Mouse (Mus musculus) midbrain, embryonic 14.5 days (tissue): ENCODE results near the gene Rgs17. TPM values are rescaled to one million over a fixed set of nuclear protein-coding genes. Genes with fewer than 3 reads are reported as not detected.

Experiments
- ATAC-seq: fragments of 200-750 bp; cut with Nextera tagmentation; 2 replicates; pipeline ENCODE4 v1.8.0; 2017; ENCODE audit warnings: moderate number of reproducible peaks, moderate library complexity; ENCODE audit not compliant: low FRiP score, low TSS enrichment
- DNase-seq: peaks from one replicate; pipeline ENCODE4 v3.0.0-alpha.2; 2015
- H3K27ac ChIP-seq: fragments of 300-500 bp; sonication (generic); replicated peaks from 2 replicates; pipeline ENCODE4 v1.5.1; 2014; ENCODE audit warnings: mild to moderate bottlenecking, low read depth, low read length, moderate library complexity
- H3K27me3 ChIP-seq: fragments of 300-500 bp; sonication (generic); 2 replicates; pipeline ENCODE4 v1.6.1; 2014; ENCODE audit warnings: low read length, control low read depth, mixed read lengths; ENCODE audit not compliant: control insufficient read depth, insufficient read depth
- H3K36me3 ChIP-seq: fragments of 300-500 bp; sonication (generic); 2 replicates; pipeline ENCODE4 v1.6.1; 2014; ENCODE audit warnings: low read length, control low read depth; ENCODE audit not compliant: control insufficient read depth, insufficient read depth
- H3K4me1 ChIP-seq: fragments of 300-500 bp; sonication (generic); 2 replicates; pipeline ENCODE4 v1.6.1; 2014; ENCODE audit warnings: mild to moderate bottlenecking, antibody characterized with exemption, low read length, control low read depth; ENCODE audit not compliant: control insufficient read depth, insufficient read depth
- H3K4me2 ChIP-seq: fragments of 300-500 bp; sonication (generic); 2 replicates; pipeline ENCODE4 v1.6.1; 2014; ENCODE audit warnings: mild to moderate bottlenecking, low read length, moderate library complexity
- H3K4me3 ChIP-seq: fragments of 300-500 bp; sonication (generic); replicated peaks from 2 replicates; pipeline ENCODE4 v1.5.1; 2014; ENCODE audit warnings: low read depth, low read length
- H3K9ac ChIP-seq: fragments of 300-500 bp; sonication (generic); replicated peaks from 2 replicates; pipeline ENCODE4 v1.6.1; 2014; ENCODE audit warnings: mild to moderate bottlenecking, low read length, moderate library complexity
- H3K9me3 ChIP-seq: fragments of 300-500 bp; sonication (generic); 2 replicates; pipeline ENCODE4 v1.6.1; 2016; ENCODE audit warnings: low read length, control low read depth, mixed read lengths; ENCODE audit not compliant: control insufficient read depth
- WGBS: fragments of 180-500 bp; shearing (Covaris S2); extraction: QIAGEN DNeasy Blood & Tissue Kit; methylation state at CpG from one replicate; pipeline ENCODE4 v1.1.7; 2014; 5-methylcytosine and 5-hydroxymethylcytosine counted together
- polyA plus RNA-seq: library from polyadenylated mRNA; unstranded; fragments of >200 nt; fragmentation: Nextera tagmentation; extraction: Ambion mirVana; gene quantifications from 2 replicates; pipeline ENCODE4 v1.2.1, GENCODE M21; 2014

Rgs17 gene
- polyA plus RNA-seq, 1 experiment from 2014 or later: 22.1 TPM

GRCm38 (mm10) chr10:5802866-5803265, 119.3 kb downstream of the Rgs17 start:
- Histone ChIP-seq H3K4me3 (peak overlapping the region; percentile 15), H3K4me1 (peaks cover 17% of the 10 kb centered on the region), H3K27ac (no peak overlapping the region), H3K27me3 (no peaks in the 10 kb centered on the region), H3K4me2 (peak overlapping the region; percentile 97), H3K9me3 (no peaks in the 10 kb centered on the region), H3K9ac (0 out of 2 replicates have a peak overlapping the region, but pooled peaks have one; percentile 3), H3K36me3 (peaks cover 19% of the 10 kb centered on the region; the same call in 1 of the 2 replicates)
- no peak for ATAC-seq
- WGBS: 27% methylated on average over 6 of the region's 6 CpGs
- DNase-seq: no peak

DNA sequence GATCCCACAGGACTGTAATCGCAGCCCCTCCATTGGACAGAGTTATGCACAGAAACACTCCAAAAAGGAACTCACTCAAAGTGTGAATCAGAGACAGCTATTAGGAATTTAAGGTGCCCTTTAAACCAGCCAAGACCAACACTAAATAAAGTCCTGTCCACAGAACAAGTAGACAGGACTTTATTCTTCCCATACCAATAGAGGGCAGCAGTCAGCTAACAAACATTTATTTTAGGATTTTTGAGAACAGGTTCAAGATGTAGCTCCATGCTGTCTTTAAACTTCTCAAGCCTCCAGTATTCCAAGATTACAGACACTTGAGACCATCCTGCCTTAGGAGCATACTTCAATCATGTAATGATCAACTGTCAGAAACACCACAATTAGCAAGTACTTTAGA, 121.7 kb downstream of the Rgs17 start:
- 98% methylated on average over 1 of the region's 1 CpGs for WGBS
- Histone ChIP-seq H3K9me3 (no peaks in the 10 kb centered on the region), H3K4me1 (peaks cover 14% of the 10 kb centered on the region), H3K36me3 (peaks cover 19% of the 10 kb centered on the region; the same call in 1 of the 2 replicates), H3K27me3 (no peaks in the 10 kb centered on the region), H3K4me3 (no peak overlapping the region), H3K4me2 (no peak overlapping the region), H3K27ac (no peak overlapping the region), H3K9ac (no peak overlapping the region)
- DNase-seq (peak; percentile 58), ATAC-seq (no peak)

DNA sequence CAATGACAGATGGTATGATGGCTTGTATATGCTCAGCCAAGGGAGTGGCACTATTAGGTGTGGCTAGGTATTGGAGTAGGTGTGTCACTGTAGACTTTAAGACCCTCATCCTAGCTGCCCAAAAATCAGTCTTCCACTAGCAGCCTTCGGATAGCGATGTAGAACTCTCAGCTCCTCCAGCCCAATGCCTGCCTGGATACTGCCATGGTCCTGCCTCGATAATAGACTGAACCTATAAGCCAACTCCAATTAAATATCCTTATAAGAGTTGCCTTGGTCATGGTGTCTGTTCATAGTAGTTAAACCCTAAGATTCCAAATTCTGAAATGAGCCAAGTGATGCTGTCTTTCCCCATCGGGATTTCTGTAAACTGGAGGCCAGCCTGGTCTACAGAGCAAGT, 124.1 kb downstream of the Rgs17 start:
- no peaks in the 10 kb centered on the region for H3K27me3 ChIP-seq
- H3K9me3 ChIP-seq: no peaks in the 10 kb centered on the region
- H3K36me3 ChIP-seq: peaks cover 19% of the 10 kb centered on the region; the same call in 1 of the 2 replicates
- H3K9ac ChIP-seq: no peak overlapping the region
- ATAC-seq (no peak), DNase-seq (no peak)
- no peak overlapping the region for H3K4me3 ChIP-seq
- peaks cover 5% of the 10 kb centered on the region; the same call in 1 of the 2 replicates for H3K4me1 ChIP-seq
- WGBS: 85% methylated on average over 4 of the region's 4 CpGs
- no peak overlapping the region for H3K27ac ChIP-seq
- H3K4me2 ChIP-seq: no peak overlapping the region

DNA sequence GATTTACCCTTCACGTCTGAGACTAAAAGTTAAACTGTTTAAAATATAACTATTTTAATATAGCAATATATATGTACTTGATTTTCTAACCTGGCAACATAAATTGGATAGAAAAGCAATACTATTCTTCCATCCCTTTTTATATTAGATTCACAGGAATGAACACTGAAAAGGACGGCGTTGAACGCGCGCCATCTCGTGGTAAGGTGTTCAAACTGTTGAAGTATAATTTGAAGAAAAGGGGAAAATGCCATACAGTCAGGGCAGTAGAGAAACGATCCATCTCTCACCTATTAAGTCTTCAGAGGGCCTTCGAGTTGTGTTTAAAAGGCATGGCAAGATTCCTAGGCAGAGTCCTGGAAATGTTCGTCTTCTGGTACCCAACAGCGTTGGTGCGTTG, 131.5 kb downstream of the Rgs17 start:
- Histone ChIP-seq H3K27me3 (no peaks in the 10 kb centered on the region), H3K4me3 (no peak overlapping the region), H3K9me3 (no peaks in the 10 kb centered on the region), H3K4me1 (no peaks in the 10 kb centered on the region), H3K27ac (no peak overlapping the region), H3K9ac (no peak overlapping the region), H3K4me2 (no peak overlapping the region), H3K36me3 (no peaks in the 10 kb centered on the region)
- 22% methylated on average over 12 of the region's 12 CpGs for WGBS
- DNase-seq: peak; percentile 88
- no peak for ATAC-seq

DNA sequence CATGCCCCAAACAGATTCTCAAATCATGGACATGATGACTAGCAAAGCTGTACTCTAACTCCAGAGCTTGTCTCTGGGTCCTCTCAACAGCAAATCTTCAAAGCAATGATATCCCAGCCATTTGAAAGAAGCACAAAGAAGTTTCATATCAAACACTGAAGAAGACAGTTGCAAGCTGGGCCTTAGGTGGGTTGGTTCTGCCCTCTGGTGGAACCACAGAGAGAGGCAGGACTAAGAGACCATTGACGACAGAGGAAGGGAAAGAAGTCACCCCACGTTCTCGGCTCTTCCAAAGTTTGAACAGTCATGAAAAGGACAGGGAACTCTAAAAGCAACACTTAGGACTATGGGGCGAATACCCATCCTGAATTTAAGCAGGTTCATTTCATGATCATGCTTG, 135.3 kb downstream of the Rgs17 start:
- Histone ChIP-seq H3K4me3 (no peak overlapping the region), H3K27me3 (no peaks in the 10 kb centered on the region), H3K36me3 (no peaks in the 10 kb centered on the region), H3K27ac (no peak overlapping the region), H3K4me2 (no peak overlapping the region), H3K9ac (no peak overlapping the region), H3K4me1 (no peaks in the 10 kb centered on the region), H3K9me3 (no peaks in the 10 kb centered on the region)
- 26% methylated on average over 4 of the region's 4 CpGs for WGBS
- DNase-seq: peak; percentile 67
- ATAC-seq: peak; percentile 37; the same call in 1 of the 2 replicates

Other genes starting within 250 kb of the Rgs17 start
- gene Fbxo5, start 116.8 kb downstream of the Rgs17 start, polyA plus RNA-seq: 10.5 and 14.7 TPM in 2 replicates
- gene Mtrf1l, start 98.5 kb downstream of the Rgs17 start, polyA plus RNA-seq: 10.2 and 13.4 TPM in 2 replicates